Comparison of ENCODE assay signal across 20 mouse cellular contexts in the genomic region with DNA sequence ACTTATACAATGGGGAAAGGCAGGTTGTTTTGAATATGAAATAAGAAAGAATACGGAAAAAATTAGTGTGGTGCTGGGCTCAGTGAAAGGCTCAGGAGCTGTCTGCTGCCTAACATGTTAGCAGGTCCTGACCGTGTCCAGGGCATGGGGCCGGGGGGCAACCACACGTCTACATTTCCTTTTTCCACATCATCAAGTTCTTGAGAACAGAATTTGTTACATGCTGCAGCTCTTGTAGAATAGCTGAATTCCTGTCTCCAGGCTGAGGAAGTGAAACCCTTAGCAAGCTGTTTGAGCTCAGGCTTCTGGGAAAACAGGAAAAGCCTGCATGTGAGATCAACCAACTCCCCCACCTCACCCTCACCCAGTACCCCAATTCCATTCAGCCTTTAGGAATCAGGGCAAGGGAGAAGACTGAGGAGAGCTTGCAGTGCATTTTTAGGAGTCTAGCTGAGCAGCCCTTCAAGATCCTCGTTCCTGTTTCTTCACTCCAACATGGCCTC. TPM values are rescaled to one million over a fixed set of nuclear protein-coding genes. Genes with fewer than 3 reads are reported as not detected.
DNase-seq lines count a peak whose midpoint lies in the region; ATAC-seq and TF ChIP-seq lines count a peak whose summit lies in the region.
"Had no signal": no experiment of that assay in that cellular context is flagged by ENCODE, and none has a peak within 500 bp of the region (broad histone marks: within the 10 kb centered on the region; RNA-seq: fewer than 3 reads in every experiment).

No protein-coding gene starts in this region.

- no peak overlapping the region for H3K4me3 ChIP-seq in gastrocnemius, adult 2 months
- no peak overlapping the region for H3K4me3 ChIP-seq in layer of hippocampus, adult 2 months
- H3K4me3 ChIP-seq in heart, postnatal 0 days (ENCODE audit: low read depth, low read length), result no peak overlapping the region
- H3K4me3 ChIP-seq: embryonic facial prominence, embryonic 10.5 days; neural tube, embryonic 13.5 days had no signal

- no peak overlapping the region for H3K9ac ChIP-seq in heart, postnatal 0 days (replicated peaks; ENCODE audit: low read depth, low read length)
- H3K9ac ChIP-seq: hindbrain, embryonic 14.5 days; lung, embryonic 14.5 days; neural tube, embryonic 13.5 days had no signal

- TF ChIP-seq EP300 in heart, postnatal 0 days (IDR thresholded peaks at IDR 0.05; ENCODE audit: low read depth), result no peak

- intact Hi-C loops in gastrocnemius, adult 2 months (cut with DNase I), result no loop called here

- no peaks in the 10 kb centered on the region for H3K27me3 ChIP-seq in heart, postnatal 0 days (ENCODE audit: control insufficient read depth, insufficient read depth, low read length)
- H3K27me3 ChIP-seq: megakaryocyte, embryonic 14.5 days; neural tube, embryonic 13.5 days had no signal

- no peaks in the 10 kb centered on the region for H3K4me1 ChIP-seq in heart, postnatal 0 days (ENCODE audit: control insufficient read depth, insufficient read depth)
- H3K4me1 ChIP-seq: embryonic facial prominence, embryonic 10.5 days; neural tube, embryonic 13.5 days had no signal

- DNase-seq in gastrocnemius, adult 2 months, result no peak
- DNase-seq in gastrocnemius, adult 8-10 months (ENCODE audit: low spot score in 2 of 2), result no peak
- DNase-seq in layer of hippocampus, adult 2 months (ENCODE audit: low spot score in 2 of 2), result no peak
- DNase-seq in layer of hippocampus, adult 8-10 months (ENCODE audit: low spot score in 2 of 2), result no peak
- no peak for DNase-seq in heart, postnatal 0 days (ENCODE audit: low spot score)
- DNase-seq in skeletal muscle tissue, adult 2 months (ENCODE audit: low read depth, low spot score), result peak; percentile 30
- DNase-seq in lung, postnatal 10 days, result no peak
- DNase-seq: adrenal gland, postnatal 36 days; cerebellum, postnatal 14 days; kidney, adult 11 months; kidney, postnatal 14 days; lung, embryonic 14.5 days; thymus, adult 2 months had no signal

- ATAC-seq in heart, postnatal 0 days (ENCODE audit: insufficient read depth, low read depth), result no peak
- no peak for ATAC-seq in monocyte, adult 5-6 weeks (replicated peaks; ENCODE audit: insufficient number of reproducible peaks, low FRiP score, low TSS enrichment, poor library complexity, severe bottlenecking)
- ATAC-seq: activated CD4-positive, CD25-positive, alpha-beta regulatory T cell, adult 4 months had no signal

- H3K36me3 ChIP-seq in heart, postnatal 0 days (replicated peaks; ENCODE audit: control insufficient read depth, insufficient read depth, low read length), result peaks cover 53% of the 10 kb centered on the region

- no peak overlapping the region for H3K4me2 ChIP-seq in heart, postnatal 0 days (ENCODE audit: low read depth, low read length)
- H3K4me2 ChIP-seq: hindbrain, embryonic 14.5 days; lung, embryonic 14.5 days; neural tube, embryonic 13.5 days had no signal

- H3K27ac ChIP-seq in gastrocnemius, adult 2 months, result peak overlapping the region; percentile 54
- peak overlapping the region; percentile 61 for H3K27ac ChIP-seq in layer of hippocampus, adult 2 months
- H3K27ac ChIP-seq in heart, postnatal 0 days (ENCODE audit: low read depth), result peak overlapping the region; percentile 32; the same call in 1 of the 2 replicates
- H3K27ac ChIP-seq: embryonic facial prominence, embryonic 10.5 days; hindbrain, embryonic 14.5 days; neural tube, embryonic 13.5 days had no signal

- 65% methylated on average over 5 of the region's 5 CpGs for WGBS in heart, postnatal 0 days

- no peak for TF ChIP-seq CTCF in gastrocnemius, adult 2 months (IDR thresholded peaks at IDR 0.05)
- no peak for TF ChIP-seq CTCF in layer of hippocampus, adult 2 months (conservative IDR thresholded peaks at IDR 0.05)
- no peak for TF ChIP-seq CTCF in heart, postnatal 0 days (IDR thresholded peaks at IDR 0.05; ENCODE audit: low read depth)

- no peaks in the 10 kb centered on the region for H3K9me3 ChIP-seq in heart, postnatal 0 days (replicated peaks; ENCODE audit: control insufficient read depth, low read length)
- H3K9me3 ChIP-seq: embryonic facial prominence, embryonic 10.5 days; megakaryocyte, embryonic 14.5 days; neural tube, embryonic 13.5 days had no signal

RNA-seq across cellular contexts. Expression of a gene that starts 25.6 kb away (rescaled TPM):
- total RNA-seq in gastrocnemius, adult 2 months (2021), result 10 to 100 TPM; 35.8 to 40.5 TPM
- total RNA-seq in gastrocnemius, adult 8-10 months (2022), result 10 to 100 TPM; 33.1 to 38.3 (median 37.8) TPM
- total RNA-seq in layer of hippocampus, adult 2 months (2021), result 100 to 1,000 TPM; 144 to 147 TPM
- 100 to 1,000 TPM; 144 to 152 (median 150) TPM for total RNA-seq in layer of hippocampus, adult 8-10 months (2022)
- total RNA-seq in heart, postnatal 0 days (2014; rRNA removed; ENCODE audit: low replicate concordance), result 39.0 and 56.7 TPM in 2 replicates
- polyA plus RNA-seq in heart, postnatal 0 days (2015; fragmentation: Nextera tagmentation; extraction: Ambion mirVana), result 27.4 and 29.6 TPM in 2 replicates
- 22.9 to 57.1 TPM (median 40.8 TPM) in 3 replicates for total RNA-seq in monocyte, adult 5-6 weeks (2017)

RNA-seq across cellular contexts. Expression of a gene that starts 45.7 kb away (rescaled TPM):
- not detected for total RNA-seq in gastrocnemius, adult 2 months (2021)
- total RNA-seq in gastrocnemius, adult 8-10 months (2022), result not detected
- total RNA-seq in layer of hippocampus, adult 2 months (2021), result 10 to 100 TPM; 87.7 to 95.3 TPM
- total RNA-seq in layer of hippocampus, adult 8-10 months (2022), result 10 to 100 TPM; 48.3 to 100.0 (median 69.5) TPM
- 2.7 TPM in 1 of 2 replicates, not detected in the other for total RNA-seq in heart, postnatal 0 days (2014; rRNA removed; ENCODE audit: low replicate concordance)
- 0.85 and 1.1 TPM in 2 replicates for polyA plus RNA-seq in heart, postnatal 0 days (2015; fragmentation: Nextera tagmentation; extraction: Ambion mirVana)
- total RNA-seq in monocyte, adult 5-6 weeks (2017), result 0.58 TPM in 1 of 3 replicates, not detected in the others
- polyA plus RNA-seq: activated CD4-positive, CD25-positive, alpha-beta regulatory T cell, adult 4 months; erythroblast, embryonic 14.5 days had no signal

RNA-seq across cellular contexts. Expression of a gene that starts 52.9 kb away (rescaled TPM):
- total RNA-seq in gastrocnemius, adult 2 months (2021), result 1 to 10 TPM; 3.6 to 5.0 TPM
- total RNA-seq in gastrocnemius, adult 8-10 months (2022), result 1 to 10 TPM; 2.4 to 3.8 (median 3.1) TPM
- total RNA-seq in layer of hippocampus, adult 2 months (2021), result 10 to 100 TPM; 93.6 to 97.7 TPM
- 10 to 100 TPM; 81.4 to 91.4 (median 86.0) TPM for total RNA-seq in layer of hippocampus, adult 8-10 months (2022)
- total RNA-seq in heart, postnatal 0 days (2014; rRNA removed; ENCODE audit: low replicate concordance), result 21.9 and 28.5 TPM in 2 replicates
- polyA plus RNA-seq in heart, postnatal 0 days (2015; fragmentation: Nextera tagmentation; extraction: Ambion mirVana), result 11.5 and 12.0 TPM in 2 replicates
- 1.2 to 13.9 TPM (median 3.2 TPM) in 3 replicates for total RNA-seq in monocyte, adult 5-6 weeks (2017)

Comparison
In these comparisons a context has a peak if more than half of its experiments do, and no peak if none do; other contexts are left out.
1. RNA of a gene that starts 45.7 kb away (total RNA-seq): 87.7 to 95.3 TPM in layer of hippocampus, adult 2 months and 48.3 to 100.0 TPM in layer of hippocampus, adult 8-10 months; 2.7 TPM in heart, postnatal 0 days, not detected in gastrocnemius, adult 2 months, not detected in gastrocnemius, adult 8-10 months and 0.58 TPM in monocyte, adult 5-6 weeks; every median in the first group is over 10 times any median in the second.
2. Peak in every context shown above with its lines, with median percentiles within 50 percentile points of each other: H3K27ac ChIP-seq.